Mouse (Mus musculus): Measurements from ENCODE around the gene Thap8. TPM values are rescaled to one million over a fixed set of nuclear protein-coding genes. Genes with fewer than 3 reads are reported as not detected.

Gene Thap8
- 0.12 and 0.26 TPM in 2 replicates for polyA plus RNA-seq (2012)

GRCm38 (mm10) chr7:30279951-30280669 lies at the start of gene Thap8, which contains the start of gene Wdr62:
TSS of gene Thap8 (plus strand) at chr7:30280094.
TSS of gene Wdr62 (minus strand) at chr7:30280419.
- TF ChIP-seq GATA1 (IDR thresholded peaks at IDR 0.05; ENCODE audit: low read length): no peak

- TF ChIP-seq GATA1 (IDR thresholded peaks at IDR 0.05; ENCODE audit: low read length): no peak
These were observed 48.6 kb upstream of the Thap8 start for GRCm38 (mm10) chr7:30231328-30231668.

- no peak for TF ChIP-seq GATA1 (IDR thresholded peaks at IDR 0.05; ENCODE audit: low read length)
These were observed 48.0 kb upstream of the Thap8 start, which contains the start of the genes Polr2i and Tbcb for GRCm38 (mm10) chr7:30231669-30232454. TSS of gene Polr2i (plus strand) at chr7:30231948. TSS of gene Tbcb (minus strand) at chr7:30232272.

- no peak for TF ChIP-seq GATA1 (IDR thresholded peaks at IDR 0.05; ENCODE audit: low read length)
These were observed 47.2 kb upstream of the Thap8 start for GRCm38 (mm10) chr7:30232631-30233148.

DNA sequence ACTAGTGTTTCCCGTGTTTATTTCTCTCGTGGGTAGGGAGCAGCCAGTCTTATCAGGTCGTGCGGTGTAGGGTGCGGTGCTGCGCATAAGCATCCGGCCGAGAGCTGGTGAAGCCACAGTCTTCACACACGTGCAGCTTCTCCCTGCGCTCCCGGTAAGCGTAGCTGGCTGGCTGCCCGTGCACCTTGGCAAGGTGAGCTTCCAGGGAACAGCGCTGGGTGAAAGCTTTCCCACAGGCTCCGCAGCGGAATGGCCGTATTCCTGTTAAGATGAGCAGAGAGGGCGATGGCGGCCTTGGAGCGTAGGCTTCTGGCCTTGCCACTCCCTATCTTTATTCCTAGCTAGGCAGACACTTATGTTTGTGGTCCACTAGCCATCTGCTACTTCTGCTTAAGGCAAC lies 46.5 kb upstream of the Thap8 start:
- TF ChIP-seq GATA1 (IDR thresholded peaks at IDR 0.05; ENCODE audit: low read length): no peak

DNA sequence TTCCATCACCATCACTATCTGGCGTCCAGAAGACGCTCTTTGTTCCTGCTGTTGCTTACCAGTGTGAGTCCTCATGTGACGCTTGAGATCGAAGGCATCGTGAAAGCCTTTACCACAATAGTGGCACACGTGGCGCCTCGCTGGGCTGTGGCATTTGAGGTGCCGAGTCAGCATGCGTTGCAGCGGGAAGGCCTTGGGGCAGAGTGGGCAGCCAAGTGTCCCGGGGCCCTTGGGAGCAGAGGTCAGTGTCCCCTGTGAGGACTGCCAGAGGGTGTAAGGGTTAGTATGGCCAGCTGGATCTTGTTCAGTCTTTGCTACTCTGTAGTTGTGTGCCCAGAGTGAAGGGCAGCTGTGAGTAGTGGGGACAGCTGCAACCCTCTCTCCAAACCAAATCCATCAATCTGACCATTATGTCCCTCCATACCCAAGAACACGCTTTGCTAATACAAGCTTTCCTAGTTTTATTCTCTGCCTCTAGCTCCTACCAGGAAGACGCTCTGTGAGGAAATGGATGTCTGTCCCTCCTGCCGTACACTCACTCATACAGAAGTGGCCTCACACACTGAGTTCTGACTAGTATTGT lies 45.5 kb upstream of the Thap8 start:
- TF ChIP-seq GATA1 (IDR thresholded peaks at IDR 0.05; ENCODE audit: low read length): no peak

- TF ChIP-seq GATA1 (IDR thresholded peaks at IDR 0.05; ENCODE audit: low read length): no peak
These were observed 44.8 kb upstream of the Thap8 start for GRCm38 (mm10) chr7:30235091-30235490.

DNA sequence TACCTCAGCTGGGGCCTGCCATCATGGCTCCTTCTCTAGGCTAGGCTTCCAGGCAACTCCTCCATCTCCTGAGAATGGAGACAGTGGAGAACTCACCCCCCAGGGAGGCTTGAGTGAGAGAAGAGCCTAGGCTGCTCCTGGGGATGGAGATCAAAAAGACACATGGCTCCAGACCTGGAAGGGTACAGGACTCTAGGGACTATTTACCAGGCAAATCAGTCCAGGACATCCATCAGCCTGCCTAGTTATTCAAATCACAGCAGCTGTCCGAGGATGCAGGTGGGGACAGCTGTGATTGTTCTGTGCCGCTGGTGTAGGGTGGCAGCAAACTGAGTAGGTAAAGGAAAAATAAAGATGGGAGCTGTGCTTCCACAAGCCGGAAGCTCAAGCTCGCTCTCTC lies 44.3 kb upstream of the Thap8 start, which contains the start of gene Ovol3:
Ovol3 (minus strand) TSS at position 101 of the 400 bp plus-strand sequence.
- no peak for TF ChIP-seq GATA1 (IDR thresholded peaks at IDR 0.05; ENCODE audit: low read length)

GRCm38 (mm10) chr7:30251956-30252954 lies 27.6 kb upstream of the Thap8 start:
- no peak for TF ChIP-seq GATA1 (IDR thresholded peaks at IDR 0.05; ENCODE audit: low read length)

DNA sequence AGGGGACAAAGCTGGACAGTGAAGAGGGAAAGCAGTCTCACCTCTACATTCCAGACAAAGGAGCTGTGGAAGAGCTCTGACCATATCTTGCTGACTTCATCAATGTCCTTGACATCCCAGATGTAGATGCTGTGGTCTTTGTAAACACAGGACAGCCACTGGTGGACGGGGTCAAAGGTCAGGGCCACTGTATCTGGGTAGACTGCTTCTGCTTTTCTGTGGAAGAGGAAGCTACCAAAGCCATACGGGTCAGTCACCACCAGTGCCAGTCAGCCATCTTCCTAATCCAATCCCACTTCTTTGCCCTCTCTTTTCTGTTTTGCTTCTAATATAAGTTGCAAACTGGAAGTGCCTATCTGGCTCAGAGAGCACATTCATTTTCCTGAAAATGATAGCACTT lies 14.9 kb upstream of the Thap8 start:
- no peak for TF ChIP-seq GATA1 (IDR thresholded peaks at IDR 0.05; ENCODE audit: low read length)

GRCm38 (mm10) chr7:30265531-30265930 lies 14.4 kb upstream of the Thap8 start:
- TF ChIP-seq GATA1 (IDR thresholded peaks at IDR 0.05; ENCODE audit: low read length): no peak

DNA sequence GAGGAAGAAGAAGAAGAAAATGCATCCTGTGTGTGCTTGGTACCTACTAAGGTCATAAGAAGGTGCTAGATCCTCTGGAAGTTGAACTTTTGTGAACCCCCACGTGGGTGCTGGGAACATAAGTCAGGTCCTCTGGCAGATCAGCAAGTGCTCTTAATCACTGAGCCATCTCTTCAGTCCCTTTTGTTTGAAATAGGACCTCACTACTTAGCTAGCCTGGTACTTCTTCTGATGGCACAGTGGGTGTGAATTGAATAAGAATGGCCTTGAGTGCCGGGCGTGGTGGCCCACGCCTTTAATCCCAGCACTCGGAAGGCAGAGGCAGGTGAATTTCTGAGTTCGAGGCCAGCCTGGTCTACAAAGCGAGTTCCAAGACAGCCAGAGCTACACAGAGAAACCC lies 14.0 kb upstream of the Thap8 start:
- TF ChIP-seq GATA1 (IDR thresholded peaks at IDR 0.05; ENCODE audit: low read length): no peak

GRCm38 (mm10) chr7:30266780-30267179 lies 13.1 kb upstream of the Thap8 start:
- no peak for TF ChIP-seq GATA1 (IDR thresholded peaks at IDR 0.05; ENCODE audit: low read length)

- no peak for TF ChIP-seq GATA1 (IDR thresholded peaks at IDR 0.05; ENCODE audit: low read length)
These were observed 10.3 kb upstream of the Thap8 start for GRCm38 (mm10) chr7:30269641-30270040.

GRCm38 (mm10) chr7:30274383-30274782 lies 5.5 kb upstream of the Thap8 start:
- no peak for TF ChIP-seq GATA1 (IDR thresholded peaks at IDR 0.05; ENCODE audit: low read length)

Data from G1E-ER4 (cell line).